Mouse (Mus musculus) liver, adult (tissue): ENCODE results near the gene Igf2r.

Experiments used
- GATA4 ChIP-seq: IDR thresholded peaks from 2 replicates; pipeline ENCODE4 v1.6.1; 2014; ENCODE audit warnings: mild to moderate bottlenecking, low read length; ENCODE audit not compliant: insufficient replicate concordance

The Igf2r gene

GRCm38 (mm10) chr17:12655826-12656225 lies 113.6 kb downstream of the Igf2r start:
- no peak for TF ChIP-seq GATA4

GRCm38 (mm10) chr17:12654061-12654460 lies 115.4 kb downstream of the Igf2r start:
- TF ChIP-seq GATA4: no peak

- no peak for TF ChIP-seq GATA4
Observed at GRCm38 (mm10) chr17:12652604-12653003, 116.9 kb downstream of the Igf2r start.

GRCm38 (mm10) chr17:12645461-12645860 lies 124.0 kb downstream of the Igf2r start:
- TF ChIP-seq GATA4: no peak

- no peak for TF ChIP-seq GATA4
Observed at GRCm38 (mm10) chr17:12641087-12641486, 128.4 kb downstream of the Igf2r start.

GRCm38 (mm10) chr17:12639585-12639984 lies 129.9 kb downstream of the Igf2r start:
- TF ChIP-seq GATA4: no peak

GRCm38 (mm10) chr17:12634814-12635213 lies 134.7 kb downstream of the Igf2r start:
- no peak for TF ChIP-seq GATA4
